Mouse (Mus musculus): ENCODE measurements around the gene Bbip1.

DNA sequence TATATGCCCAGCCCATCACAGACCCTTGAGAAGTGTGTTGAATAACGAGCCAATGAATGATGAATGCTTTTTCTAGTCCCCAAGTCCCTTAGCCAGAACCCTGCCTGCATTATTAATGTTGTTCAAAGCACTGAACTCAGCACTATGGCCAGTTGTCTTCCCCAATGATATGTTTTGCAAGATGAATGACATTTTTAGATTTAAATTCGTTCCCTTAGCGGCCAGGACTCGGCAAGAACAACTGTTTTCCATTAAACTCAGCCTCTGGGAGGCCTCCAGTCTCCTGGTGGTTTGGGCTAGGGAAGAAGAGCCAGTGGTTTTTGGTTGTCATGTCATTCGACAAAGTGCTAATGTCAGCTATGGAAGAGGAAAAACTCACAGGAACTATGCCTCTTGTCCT, 62.6 kb downstream of the Bbip1 start:
- TF ChIP-seq CTCF (IDR thresholded peaks at IDR 0.05; ENCODE audit: control insufficient read depth, insufficient read depth, insufficient read length) (no peak), MAX (IDR thresholded peaks at IDR 0.05) (no peak), MYOD1 (IDR thresholded peaks at IDR 0.05; ENCODE audit: control insufficient read depth, insufficient read length, low read depth) (no peak), USF1 (IDR thresholded peaks at IDR 0.05; ENCODE audit: low read depth) (no peak), CEBPB (IDR thresholded peaks at IDR 0.05; ENCODE audit: low read depth) (no peak)
